8 mouse cellular contexts compared by ENCODE assay signal in genomic region chr9:60712771-60713541, GRCm38 (mm10). TPM values are rescaled to one million over a fixed set of nuclear protein-coding genes. Genes with fewer than 3 reads are reported as not detected.
DNase-seq lines count a peak whose midpoint lies in the region; ATAC-seq lines count a peak whose summit lies in the region.

Gene Larp6, plus strand, starts transcription at chr9:60712989.

- H3K27me3 ChIP-seq in erythroblast, embryonic 14.5 days (ENCODE audit: control insufficient read depth), result peaks cover 18% of the 10 kb centered on the region
- peaks cover 12% of the 10 kb centered on the region; the same call in 1 of the 2 replicates for H3K27me3 ChIP-seq in hindbrain, embryonic 13.5 days
- H3K27me3 ChIP-seq in midbrain, embryonic 14.5 days (ENCODE audit: control insufficient read depth, insufficient read depth, low read length), result no peaks in the 10 kb centered on the region

- intact Hi-C loops in left cerebral cortex, postnatal 36 days (cut with DNase I), result no loop called here

- no peaks in the 10 kb centered on the region for H3K36me3 ChIP-seq in erythroblast, embryonic 14.5 days (ENCODE audit: control insufficient read depth)
- no peaks in the 10 kb centered on the region for H3K36me3 ChIP-seq in hindbrain, embryonic 13.5 days
- H3K36me3 ChIP-seq in midbrain, embryonic 14.5 days (ENCODE audit: control insufficient read depth, insufficient read depth, low read length), result no peaks in the 10 kb centered on the region

- ATAC-seq in erythroblast, adult 5-6 weeks (replicated peaks; ENCODE audit: low FRiP score, poor library complexity, severe bottlenecking), result no peak
- peak; percentile 68 for ATAC-seq in hindbrain, embryonic 13.5 days (ENCODE audit: low FRiP score)
- ATAC-seq in midbrain, embryonic 14.5 days (ENCODE audit: low FRiP score, low TSS enrichment), result peak; percentile 43; the same call in 1 of the 2 replicates

- DNase-seq in cerebellum, adult 9-10 months, result peak; percentile 80
- peak; percentile 60 to 70 for DNase-seq in frontal cortex, postnatal 36 days (ENCODE audit: low spot score in 2 of 2)
- peak; percentile 73 to 79 for DNase-seq in left cerebral cortex, postnatal 36 days (ENCODE audit: low spot score in 2 of 2)
- peak; percentile 73 for DNase-seq in midbrain, embryonic 14.5 days
- DNase-seq in testis, postnatal 10 days (ENCODE audit: low spot score), result peak; percentile 64

- WGBS in hindbrain, embryonic 13.5 days, result under 1% methylated on average over 54 of the region's 66 CpGs
- under 1% methylated on average over 65 of the region's 66 CpGs for WGBS in midbrain, embryonic 14.5 days

- no peaks in the 10 kb centered on the region for H3K4me1 ChIP-seq in erythroblast, embryonic 14.5 days (ENCODE audit: control insufficient read depth)
- peaks cover 29% of the 10 kb centered on the region for H3K4me1 ChIP-seq in hindbrain, embryonic 13.5 days (replicated peaks)
- H3K4me1 ChIP-seq in midbrain, embryonic 14.5 days (ENCODE audit: control insufficient read depth, insufficient read depth, low read length), result peaks cover 17% of the 10 kb centered on the region

- H3K4me2 ChIP-seq in hindbrain, embryonic 13.5 days, result peak within 1 kb of the TSS; percentile 85
- H3K4me2 ChIP-seq in midbrain, embryonic 14.5 days (ENCODE audit: low read length), result peak within 1 kb of the TSS; percentile 96

- H3K4me3 ChIP-seq in erythroblast, embryonic 14.5 days (replicated peaks), result peak within 1 kb of the TSS; percentile 29
- H3K4me3 ChIP-seq in hindbrain, embryonic 13.5 days, result peak within 1 kb of the TSS; percentile 63
- peak within 1 kb of the TSS; percentile 59 for H3K4me3 ChIP-seq in midbrain, embryonic 14.5 days (replicated peaks; ENCODE audit: low read depth, low read length)

- H3K9ac ChIP-seq in hindbrain, embryonic 13.5 days, result peak within 1 kb of the TSS; percentile 85
- H3K9ac ChIP-seq in midbrain, embryonic 14.5 days (replicated peaks; ENCODE audit: low read length), result peak within 1 kb of the TSS; percentile 86

- H3K27ac ChIP-seq in hindbrain, embryonic 13.5 days, result peak within 1 kb of the TSS; percentile 20; the same call in 1 of the 2 replicates
- 0 out of 2 replicates have a peak within 1 kb of the TSS, but pooled peaks have one; percentile 42 for H3K27ac ChIP-seq in midbrain, embryonic 14.5 days (replicated peaks; ENCODE audit: low read depth, low read length)

- H3K9me3 ChIP-seq in erythroblast, embryonic 14.5 days (ENCODE audit: control insufficient read depth, low read length), result no peaks in the 10 kb centered on the region
- no peaks in the 10 kb centered on the region for H3K9me3 ChIP-seq in hindbrain, embryonic 13.5 days
- H3K9me3 ChIP-seq in midbrain, embryonic 14.5 days (ENCODE audit: control insufficient read depth, low read length), result no peaks in the 10 kb centered on the region

RNA-seq across cellular contexts. Expression of gene Larp6, which starts in this region (rescaled TPM):
- not detected in 2 replicates for polyA plus RNA-seq in erythroblast, embryonic 14.5 days (2012)
- not detected in 2 replicates for total RNA-seq in erythroblast, adult 5-6 weeks (2015; ENCODE audit: low replicate concordance)
- not detected in 2 replicates for total RNA-seq in erythroblast, adult 5-6 weeks (2017; ENCODE audit: low replicate concordance)
- 10.3 and 11.2 TPM in 2 replicates for polyA plus RNA-seq in hindbrain, embryonic 13.5 days (2015; fragmentation: Nextera tagmentation; extraction: Ambion mirVana)
- 10 to 100 TPM; 39.2 to 41.5 TPM for total RNA-seq in left cerebral cortex, postnatal 36 days (2021)
- 13.7 and 15.6 TPM in 2 replicates for polyA plus RNA-seq in midbrain, embryonic 14.5 days (2014; fragmentation: Nextera tagmentation; extraction: Ambion mirVana)

Comparison
In these comparisons a context has a peak if more than half of its experiments do, and no peak if none do; other contexts are left out.
1. RNA of gene Larp6 (total RNA-seq): 39.2 to 41.5 TPM in left cerebral cortex, postnatal 36 days; not detected in erythroblast, adult 5-6 weeks; every median in the first group is over 10 times any median in the second.
2. RNA of gene Larp6 (polyA plus RNA-seq): 13.7 to 15.6 TPM in midbrain, embryonic 14.5 days and 10.3 to 11.2 TPM in hindbrain, embryonic 13.5 days; not detected in erythroblast, embryonic 14.5 days; every median in the first group is over 10 times any median in the second.
3. Peak in every context shown above with its lines, with median percentiles within 50 percentile points of each other: H3K4me3 ChIP-seq and DNase-seq.